Mouse (Mus musculus) WW6 (cell line): ENCODE results near the gene Krcc1.
"Not testable (repeated sequence)": the region's sequence is repeated elsewhere in the genome, so short reads cannot be mapped to it uniquely, and the experiment has no call there.

ENCODE experiments used
- DNase-seq: peaks from one replicate; pipeline ENCODE4 v3.0.0-alpha.2; 2013; ENCODE audit warnings: low read depth, low spot score

Krcc1 gene

GRCm38 (mm10) chr6:71261060-71261459 is 10.4 kb upstream of the Krcc1 start:
- no peak for DNase-seq

DNA sequence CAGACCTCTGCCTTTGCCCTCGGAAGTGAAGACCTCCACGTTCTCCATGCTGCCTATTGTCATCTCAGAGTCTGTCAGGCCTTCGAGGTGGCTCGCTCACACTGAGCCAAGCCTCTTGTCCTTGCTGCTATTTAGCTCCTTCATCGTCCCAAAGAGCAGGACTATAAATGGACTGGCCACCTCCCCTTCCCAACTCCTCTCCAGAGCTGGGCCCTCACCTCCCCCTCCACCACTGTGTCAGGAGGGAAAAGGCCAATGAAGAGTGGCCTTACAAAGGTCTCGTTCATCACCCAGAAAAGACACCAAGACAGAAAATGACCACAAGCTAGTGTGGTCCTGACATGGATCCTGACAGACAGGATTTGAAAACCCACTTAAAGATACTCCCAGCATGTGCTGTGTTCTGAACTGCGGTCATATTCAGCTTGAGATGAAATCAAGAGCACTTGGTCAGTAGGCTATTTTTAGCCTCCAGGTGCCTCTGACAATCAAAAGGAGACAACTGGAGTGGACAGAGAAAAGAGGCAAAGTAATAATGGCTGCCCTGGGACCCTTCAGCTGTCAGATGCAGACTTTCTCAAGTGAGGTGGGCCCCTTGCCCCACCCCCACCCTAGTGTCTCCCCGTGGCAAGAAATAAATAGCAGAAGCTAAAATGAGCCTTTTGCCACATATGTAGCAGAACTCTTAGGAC is 9.2 kb upstream of the Krcc1 start:
- DNase-seq: no peak

DNA sequence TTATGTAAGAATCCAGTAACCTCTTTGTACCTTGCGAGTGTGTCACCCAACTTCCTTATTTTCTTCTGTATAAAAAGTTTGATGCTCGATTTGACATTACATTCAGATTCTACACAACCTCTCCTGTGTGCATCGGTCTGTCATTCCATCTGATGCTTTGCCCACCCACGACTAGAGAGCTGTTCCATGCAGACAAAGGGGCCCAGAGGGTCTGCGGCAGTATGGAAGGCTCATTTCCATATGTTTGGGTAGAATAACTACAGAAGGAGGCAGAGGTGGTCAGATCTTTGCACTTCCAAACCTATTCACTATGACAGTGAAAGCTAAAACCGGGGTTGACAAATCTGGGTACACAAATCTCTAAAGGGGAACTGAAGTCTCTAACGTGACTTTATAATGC is 3.9 kb upstream of the Krcc1 start:
- not testable (repeated sequence) for DNase-seq

DNA sequence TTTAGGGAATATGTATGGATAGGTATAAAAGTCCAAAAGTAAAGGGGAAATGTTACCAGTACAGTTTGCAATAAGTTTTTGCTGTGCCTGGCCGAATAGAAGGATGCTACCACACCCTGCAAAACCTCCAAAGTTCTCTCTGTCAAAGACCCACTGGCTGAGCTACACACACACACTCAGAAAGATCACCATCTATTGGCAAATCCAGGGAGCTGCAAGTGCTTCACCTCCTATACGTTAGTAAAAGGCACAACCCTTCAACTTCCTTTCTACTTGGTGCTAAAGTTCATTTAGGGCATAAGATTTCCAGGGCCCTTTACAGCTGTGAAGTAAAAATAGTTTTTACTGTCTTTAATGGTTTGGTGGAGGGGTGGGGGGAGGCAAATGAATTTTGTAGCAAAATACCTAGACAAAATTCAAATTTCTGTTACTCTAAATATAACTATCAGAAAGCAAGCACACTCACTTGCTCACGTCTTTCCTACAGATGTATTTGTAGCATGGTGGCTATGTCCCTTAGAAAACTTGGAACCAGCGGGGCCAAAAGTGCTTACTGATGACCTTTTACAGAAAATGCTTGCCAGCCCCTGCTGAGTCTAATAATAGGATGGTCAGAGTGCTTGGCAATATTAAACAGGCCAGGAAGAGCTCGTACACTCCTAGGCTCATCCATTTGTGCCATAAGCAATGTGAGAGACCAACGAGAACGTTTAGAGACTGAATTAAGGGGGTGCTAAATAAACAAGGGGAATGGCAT is 2.4 kb upstream of the Krcc1 start:
- DNase-seq: no peak

- DNase-seq: not testable (repeated sequence)
Measured at GRCm38 (mm10) chr6:71269686-71270050, 1.8 kb upstream of the Krcc1 start.

GRCm38 (mm10) chr6:71270301-71271056 is 998 bp upstream of the Krcc1 start:
- DNase-seq: no peak

- DNase-seq: no peak
Measured at GRCm38 (mm10) chr6:71271057-71271388, 454 bp upstream of the Krcc1 start.

DNA sequence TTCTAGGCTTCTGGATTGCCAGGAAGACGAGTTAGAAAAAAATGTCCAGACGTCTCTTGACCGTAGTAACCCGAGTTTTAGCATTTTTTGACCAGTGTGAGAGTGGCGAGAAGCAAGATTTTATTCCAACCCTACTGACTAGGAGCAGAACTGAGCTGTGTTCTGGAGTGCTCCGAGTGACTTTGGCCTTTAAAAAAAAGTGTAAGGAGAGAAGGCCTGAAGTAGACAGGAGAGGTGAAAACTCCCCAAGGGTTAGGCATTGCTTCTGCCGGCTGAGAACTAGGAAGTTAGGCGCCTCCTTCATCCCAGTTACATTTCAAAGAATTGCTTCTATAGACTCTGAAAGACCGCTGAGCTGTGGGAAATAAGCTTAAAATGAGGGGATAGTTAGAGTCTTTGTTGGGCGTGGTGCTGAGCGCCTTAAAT is 852 bp downstream of the Krcc1 start:
- DNase-seq: no peak

DNA sequence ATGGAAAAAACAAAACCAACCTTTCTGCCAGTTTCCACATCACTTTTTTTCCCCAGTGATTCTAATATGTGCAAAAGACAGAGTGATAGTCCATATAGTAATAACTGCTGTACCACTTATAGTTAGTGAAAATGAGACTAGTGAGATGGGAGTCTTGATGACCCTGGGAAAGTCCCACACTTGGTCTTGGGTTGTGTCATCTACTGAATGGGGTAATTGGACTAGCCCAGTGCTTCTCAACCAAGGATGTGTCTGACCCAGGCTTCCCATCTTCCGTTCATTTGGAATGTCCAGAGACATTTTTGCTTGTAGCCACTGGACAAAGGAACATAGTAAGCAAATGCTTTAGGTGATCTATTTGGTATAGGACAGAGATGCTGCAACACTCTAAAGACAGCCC is 2.2 kb downstream of the Krcc1 start:
- no peak for DNase-seq

- DNase-seq: no peak
Measured at GRCm38 (mm10) chr6:71274621-71275020, 3.1 kb downstream of the Krcc1 start.

- DNase-seq: no peak
Measured at GRCm38 (mm10) chr6:71279418-71279817, 7.9 kb downstream of the Krcc1 start.

DNA sequence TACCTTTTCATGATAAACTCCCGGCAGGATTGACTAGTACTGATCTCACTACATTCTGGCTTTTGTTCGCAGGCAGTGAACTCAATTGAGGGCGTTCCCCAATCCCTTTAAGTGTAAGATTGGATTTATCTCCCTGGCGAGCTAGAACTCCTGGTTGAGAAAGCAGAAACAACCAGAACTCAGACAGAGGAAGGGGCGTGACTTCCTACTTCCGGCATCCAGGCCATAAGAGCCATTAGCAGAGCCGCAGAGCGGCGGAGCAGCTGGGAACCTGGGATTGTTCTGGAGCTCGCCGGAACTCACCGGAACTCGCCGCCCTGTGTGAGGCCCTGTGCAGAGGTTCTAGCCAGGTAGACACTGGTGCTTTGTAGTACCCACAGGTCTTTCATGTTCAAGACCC is 22.0 kb downstream of the Krcc1 start:
- DNase-seq: peak; percentile 75

- DNase-seq: no peak
Measured at GRCm38 (mm10) chr6:71295303-71295702, 23.8 kb downstream of the Krcc1 start.

DNA sequence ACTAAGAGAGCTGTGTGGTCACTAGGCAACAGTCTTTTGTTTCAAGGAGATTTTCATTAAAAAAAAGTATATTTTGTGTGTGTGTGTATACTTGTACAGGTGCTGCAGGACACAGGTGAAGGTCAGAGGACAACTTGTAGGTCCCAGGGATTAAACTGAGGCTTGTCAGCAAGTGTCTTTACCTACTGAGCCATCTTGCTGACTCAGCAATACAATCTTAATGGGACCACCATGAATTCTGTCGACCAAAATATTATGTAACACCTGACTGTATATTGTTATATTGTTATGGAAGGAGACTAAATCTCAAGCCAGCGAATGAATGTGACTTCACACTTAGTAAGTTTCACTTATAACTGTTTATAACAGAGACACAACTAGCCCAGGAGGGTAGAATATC is 26.6 kb downstream of the Krcc1 start:
- no peak for DNase-seq

DNA sequence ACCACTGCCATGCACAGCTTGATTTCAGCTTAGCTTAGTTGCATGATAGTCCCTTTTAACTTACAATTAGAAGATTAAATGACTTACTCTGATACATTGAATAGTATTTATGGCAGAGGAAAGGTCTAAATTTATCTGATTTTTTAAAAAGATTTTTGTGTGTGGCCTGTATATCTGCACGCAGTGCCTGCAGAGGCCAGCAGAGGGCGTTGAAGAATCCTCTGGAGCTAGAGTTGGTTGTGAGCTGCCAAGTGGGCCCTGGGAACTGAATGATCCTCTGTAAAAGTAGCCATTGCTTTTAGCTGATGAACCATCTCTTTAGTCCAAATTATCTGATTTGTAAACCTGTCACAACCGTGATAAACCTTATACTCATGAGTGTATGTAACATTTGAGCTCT is 27.3 kb downstream of the Krcc1 start:
- DNase-seq: no peak

GRCm38 (mm10) chr6:71302097-71302731 is 30.7 kb downstream of the Krcc1 start:
- DNase-seq: no peak

GRCm38 (mm10) chr6:71307486-71307885 is 36.0 kb downstream of the Krcc1 start:
- DNase-seq: no peak

- no peak for DNase-seq
Measured at GRCm38 (mm10) chr6:71321826-71322283, 50.4 kb downstream of the Krcc1 start, which contains the start of gene Smyd1. TSS of gene Smyd1 (minus strand) at chr6:71322233.

DNA sequence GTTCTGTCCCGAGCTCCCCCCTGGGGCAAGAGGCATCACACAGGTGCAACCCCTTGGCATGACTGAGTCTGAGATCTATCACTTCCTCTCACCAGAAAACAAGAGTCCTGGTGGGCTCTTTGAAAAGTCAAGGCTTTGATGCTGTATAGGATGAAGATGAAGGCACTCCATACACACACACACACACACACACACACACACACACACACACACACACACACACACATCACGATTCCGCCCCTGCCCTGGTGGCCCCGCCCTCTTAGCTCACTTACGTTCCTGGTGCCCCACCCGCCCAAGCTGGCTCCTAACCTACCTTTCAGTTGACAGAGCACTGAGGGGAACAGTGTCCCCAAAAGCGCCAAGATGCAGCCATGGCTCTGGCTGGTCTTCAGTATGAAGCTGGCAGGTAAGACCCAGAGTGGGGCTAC is 51.0 kb downstream of the Krcc1 start, which contains the start of gene Cd8b1:
Gene Cd8b1, plus strand, starts transcription at position 298 of the 431 bp plus-strand sequence.
- no peak for DNase-seq

- no peak for DNase-seq
Measured at GRCm38 (mm10) chr6:71324816-71325215, 53.3 kb downstream of the Krcc1 start.

DNA sequence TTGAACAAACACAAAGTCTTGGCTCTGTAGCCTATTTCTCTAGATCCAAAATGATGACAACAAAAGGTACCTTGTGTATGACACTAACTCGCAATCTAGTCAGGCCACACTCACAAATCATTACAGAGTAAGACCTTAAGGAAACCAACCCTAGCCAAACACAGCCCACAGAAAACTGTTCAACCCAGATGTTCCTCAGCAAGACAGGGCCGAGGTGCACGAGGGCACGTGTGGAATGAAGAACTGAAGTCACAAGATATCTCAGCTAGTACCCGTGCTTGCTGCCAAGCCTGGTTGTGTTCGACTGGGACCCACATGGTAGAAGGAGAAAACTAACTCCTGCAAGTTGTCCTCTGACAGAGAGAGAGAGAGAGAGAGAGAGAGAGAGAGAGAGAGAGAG is 58.4 kb downstream of the Krcc1 start:
- DNase-seq: no peak

DNA sequence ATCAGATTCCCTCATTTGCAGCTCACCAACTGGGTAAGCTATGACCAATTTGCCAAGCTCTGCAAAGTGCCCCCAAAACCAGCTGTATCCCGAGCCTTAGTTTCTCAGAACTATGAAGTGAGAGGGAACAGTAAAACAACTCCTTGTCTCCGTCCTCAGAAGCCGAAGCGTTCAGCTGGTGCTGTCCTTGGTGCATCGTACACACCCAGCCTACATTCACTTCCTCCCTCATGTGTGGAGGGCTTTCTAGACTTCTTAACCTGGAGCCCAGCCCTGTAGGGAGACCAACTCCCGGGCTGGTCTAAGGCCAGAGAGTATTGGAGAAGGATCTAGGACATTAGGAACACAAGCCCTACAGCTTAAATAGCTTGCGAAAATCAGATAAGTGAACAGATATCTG is 59.0 kb downstream of the Krcc1 start:
- DNase-seq: no peak
